Mouse (Mus musculus) intestine, embryonic 16.5 days (tissue): Measurements from ENCODE around the gene Ppm1h. TPM values are rescaled to one million over a fixed set of nuclear protein-coding genes. Genes with fewer than 3 reads are reported as not detected.

ENCODE experiments used
- ATAC-seq: fragments of 200-750 bp; cut with Nextera tagmentation; 2 replicates; pipeline ENCODE4 v1.8.0; 2017; ENCODE audit warnings: moderate TSS enrichment, moderate library complexity
- H3K27ac ChIP-seq: fragments of 300-500 bp; sonication (generic); 2 replicates; pipeline ENCODE4 v1.5.1; 2014; ENCODE audit warnings: mild to moderate bottlenecking, low read length
- H3K27me3 ChIP-seq: fragments of 300-500 bp; sonication (generic); replicated peaks from 2 replicates; pipeline ENCODE4 v1.6.1; 2014; ENCODE audit warnings: low read length, control low read depth, mixed read lengths; ENCODE audit not compliant: control insufficient read depth, insufficient read depth
- H3K36me3 ChIP-seq: fragments of 300-500 bp; sonication (generic); 2 replicates; pipeline ENCODE4 v1.6.1; 2014; ENCODE audit warnings: low read length, control low read depth; ENCODE audit not compliant: control insufficient read depth, insufficient read depth
- H3K4me1 ChIP-seq: fragments of 300-500 bp; sonication (generic); 2 replicates; pipeline ENCODE4 v1.6.1; 2014; ENCODE audit warnings: low read length, control low read depth, mixed read lengths; ENCODE audit not compliant: control insufficient read depth, insufficient read depth
- H3K4me2 ChIP-seq: fragments of 300-500 bp; sonication (generic); 2 replicates; pipeline ENCODE4 v1.6.1; 2014; ENCODE audit warnings: low read depth, low read length, control low read depth
- H3K4me3 ChIP-seq: fragments of 300-500 bp; sonication (generic); 2 replicates; pipeline ENCODE4 v1.5.1; 2014; ENCODE audit warnings: mild to moderate bottlenecking, low read length
- H3K9ac ChIP-seq: fragments of 300-500 bp; sonication (generic); 2 replicates; pipeline ENCODE4 v1.6.1; 2014; ENCODE audit warnings: low read depth, low read length
- H3K9me3 ChIP-seq: fragments of 300-500 bp; sonication (generic); 2 replicates; pipeline ENCODE4 v1.6.1; 2016; ENCODE audit warnings: low read length, control low read depth; ENCODE audit not compliant: control insufficient read depth
- WGBS: fragments of 180-500 bp; shearing (Covaris S2); extraction: QIAGEN DNeasy Blood & Tissue Kit; methylation state at CpG from one replicate; pipeline ENCODE4 v1.1.7; 2014; 5-methylcytosine and 5-hydroxymethylcytosine counted together
- polyA plus RNA-seq: library from polyadenylated mRNA; unstranded; fragments of >200 nt; fragmentation: Nextera tagmentation; extraction: Ambion mirVana; gene quantifications from 2 replicates; pipeline ENCODE4 v1.2.1, GENCODE M21; 2015

Ppm1h gene
- polyA plus RNA-seq, 1 experiment from 2014 or later: 14.8 TPM

- H3K4me3 ChIP-seq: no peak overlapping the region
Measured at GRCm38 (mm10) chr10:122943824-122944223, 265.3 kb downstream of the Ppm1h start.

GRCm38 (mm10) chr10:122944888-122945287 lies 266.3 kb downstream of the Ppm1h start:
- Histone ChIP-seq H3K4me3 (no peak overlapping the region), H3K27me3 (no peaks in the 10 kb centered on the region), H3K9ac (no peak overlapping the region), H3K9me3 (no peaks in the 10 kb centered on the region), H3K27ac (no peak overlapping the region), H3K36me3 (no peaks in the 10 kb centered on the region), H3K4me1 (no peaks in the 10 kb centered on the region), H3K4me2 (no peak overlapping the region)
- 76% methylated on average over 5 of the region's 5 CpGs for WGBS
- ATAC-seq: no peak

More at GRCm38 (mm10) chr10:122943824-122944223, 265.3 kb downstream of the Ppm1h start:
- WGBS: 53% methylated on average over 6 of the region's 6 CpGs
- Histone ChIP-seq H3K36me3 (no peaks in the 10 kb centered on the region), H3K9me3 (no peaks in the 10 kb centered on the region), H3K4me1 (no peaks in the 10 kb centered on the region), H3K27ac (no peak overlapping the region), H3K4me2 (no peak overlapping the region), H3K9ac (no peak overlapping the region), H3K27me3 (no peaks in the 10 kb centered on the region)
- no peak for ATAC-seq

- no peak for ATAC-seq
- H3K9me3 ChIP-seq: no peaks in the 10 kb centered on the region
- H3K9ac ChIP-seq: no peak overlapping the region
- no peak overlapping the region for H3K27ac ChIP-seq
- H3K4me3 ChIP-seq: no peak overlapping the region
- H3K4me2 ChIP-seq: no peak overlapping the region
- no peaks in the 10 kb centered on the region for H3K36me3 ChIP-seq
- no peaks in the 10 kb centered on the region for H3K27me3 ChIP-seq
- WGBS: 73% methylated on average over 6 of the region's 6 CpGs
- no peaks in the 10 kb centered on the region for H3K4me1 ChIP-seq
Measured at GRCm38 (mm10) chr10:122950966-122951365, 272.4 kb downstream of the Ppm1h start.

GRCm38 (mm10) chr10:122953576-122953975 lies 275.0 kb downstream of the Ppm1h start:
- Histone ChIP-seq H3K9ac (no peak overlapping the region), H3K27me3 (no peaks in the 10 kb centered on the region), H3K4me2 (no peak overlapping the region), H3K27ac (no peak overlapping the region), H3K36me3 (no peaks in the 10 kb centered on the region), H3K9me3 (no peaks in the 10 kb centered on the region), H3K4me1 (no peaks in the 10 kb centered on the region), H3K4me3 (no peak overlapping the region)
- ATAC-seq: no peak
- 87% methylated on average over 9 of the region's 9 CpGs for WGBS

GRCm38 (mm10) chr10:122957918-122958317 lies 279.4 kb downstream of the Ppm1h start:
- no peak for ATAC-seq
- no peaks in the 10 kb centered on the region for H3K36me3 ChIP-seq
- WGBS: 81% methylated on average over 2 of the region's 2 CpGs
- no peak overlapping the region for H3K4me2 ChIP-seq
- no peaks in the 10 kb centered on the region for H3K27me3 ChIP-seq
- no peak overlapping the region for H3K4me3 ChIP-seq
- no peaks in the 10 kb centered on the region for H3K9me3 ChIP-seq
- peaks cover 3% of the 10 kb centered on the region; the same call in 1 of the 2 replicates for H3K4me1 ChIP-seq
- no peak overlapping the region for H3K9ac ChIP-seq
- no peak overlapping the region for H3K27ac ChIP-seq

- ATAC-seq: no peak
- no peak overlapping the region for H3K4me3 ChIP-seq
- H3K9ac ChIP-seq: no peak overlapping the region
- H3K4me2 ChIP-seq: no peak overlapping the region
- 87% methylated on average over 5 of the region's 5 CpGs for WGBS
- H3K27me3 ChIP-seq: no peaks in the 10 kb centered on the region
- H3K4me1 ChIP-seq: peaks cover 3% of the 10 kb centered on the region; the same call in 1 of the 2 replicates
- no peaks in the 10 kb centered on the region for H3K36me3 ChIP-seq
- no peaks in the 10 kb centered on the region for H3K9me3 ChIP-seq
- no peak overlapping the region for H3K27ac ChIP-seq
Measured at GRCm38 (mm10) chr10:122958699-122959098, 280.1 kb downstream of the Ppm1h start.

- Histone ChIP-seq H3K4me3 (no peak overlapping the region), H3K27me3 (no peaks in the 10 kb centered on the region), H3K9me3 (no peaks in the 10 kb centered on the region), H3K4me1 (peaks cover 5% of the 10 kb centered on the region; the same call in 1 of the 2 replicates), H3K4me2 (no peak overlapping the region), H3K27ac (no peak overlapping the region), H3K9ac (no peak overlapping the region), H3K36me3 (no peaks in the 10 kb centered on the region)
- ATAC-seq: no peak
- WGBS: 82% methylated on average over 16 of the region's 16 CpGs
Measured at GRCm38 (mm10) chr10:122960216-122960615, 281.7 kb downstream of the Ppm1h start.

GRCm38 (mm10) chr10:122960738-122961137 lies 282.2 kb downstream of the Ppm1h start:
- Histone ChIP-seq H3K27me3 (no peaks in the 10 kb centered on the region), H3K4me2 (no peak overlapping the region; the same call in 1 of the 2 replicates), H3K9me3 (no peaks in the 10 kb centered on the region), H3K9ac (no peak overlapping the region), H3K36me3 (no peaks in the 10 kb centered on the region), H3K4me1 (peaks cover 5% of the 10 kb centered on the region; the same call in 1 of the 2 replicates), H3K27ac (no peak overlapping the region), H3K4me3 (no peak overlapping the region)
- WGBS: 54% methylated on average over 16 of the region's 16 CpGs
- ATAC-seq: peak; percentile 57

- 63% methylated on average over 9 of the region's 9 CpGs for WGBS
- H3K27me3 ChIP-seq: no peaks in the 10 kb centered on the region
Measured at GRCm38 (mm10) chr10:122961494-122961893, 282.9 kb downstream of the Ppm1h start.

GRCm38 (mm10) chr10:122962651-122963050 lies 284.1 kb downstream of the Ppm1h start:
- Histone ChIP-seq H3K4me3 (no peak overlapping the region), H3K27ac (no peak overlapping the region), H3K4me1 (peaks cover 5% of the 10 kb centered on the region; the same call in 1 of the 2 replicates), H3K27me3 (no peaks in the 10 kb centered on the region), H3K36me3 (no peaks in the 10 kb centered on the region), H3K9me3 (no peaks in the 10 kb centered on the region), H3K9ac (no peak overlapping the region), H3K4me2 (no peak overlapping the region)
- ATAC-seq: no peak
- WGBS: 73% methylated on average over 9 of the region's 9 CpGs

More at GRCm38 (mm10) chr10:122961494-122961893, 282.9 kb downstream of the Ppm1h start:
- no peak overlapping the region for H3K9ac ChIP-seq
- H3K4me2 ChIP-seq: no peak overlapping the region
- no peaks in the 10 kb centered on the region for H3K9me3 ChIP-seq
- H3K4me3 ChIP-seq: no peak overlapping the region
- H3K4me1 ChIP-seq: peaks cover 5% of the 10 kb centered on the region; the same call in 1 of the 2 replicates
- H3K36me3 ChIP-seq: no peaks in the 10 kb centered on the region
- H3K27ac ChIP-seq: no peak overlapping the region
- ATAC-seq: no peak
